Mouse (Mus musculus) Patski (cell line): ENCODE measurements around the gene Idnk. TPM values are rescaled to one million over a fixed set of nuclear protein-coding genes. Genes with fewer than 3 reads are reported as not detected.

ENCODE experiments used
- ATAC-seq: fragments of 100-300 bp; one replicate; pipeline ENCODE4 v1.8.0; 2021
- CTCF ChIA-PET: fragments of 350-600 bp; sonication (Branson Sonifier 250); formaldehyde crosslinking; loops from one replicate; lab custom pipeline; 2022; ENCODE audit warnings: inconsistent platforms; lab: Charles Lee
- POLR2A ChIA-PET: fragments of 350-600 bp; sonication (Branson Sonifier 250); formaldehyde crosslinking; loops from one replicate; lab custom pipeline; 2022; ENCODE audit warnings: antibody characterized with exemption, inconsistent platforms; lab: Charles Lee
- DNase-seq: peaks from one replicate; pipeline ENCODE4 v3.0.0-alpha.2; 2011; ENCODE audit warnings: low read depth, low spot score
- H3K27me3 ChIP-seq: fragments of 371-371 bp; one replicate; pipeline ENCODE4 v1.5.1; 2021
- CTCF ChIP-seq: fragments of 100-300 bp; IDR thresholded peaks from one replicate; pipeline ENCODE4 v1.5.1; 2021
- in situ Hi-C: fragments of 300-500 bp; cut with MboI; formaldehyde crosslinking; loops from 3 replicates; pipeline ENCODE4 v1.11.1; 2018; ENCODE audit warnings: low pct_unique_long_range_greater_than_20kb, mixed read lengths
- polyA plus RNA-seq: library from polyadenylated mRNA; unstranded; gene quantifications from one replicate; pipeline ENCODE4 v1.2.3, GENCODE M21; 2021

Gene Idnk
- polyA plus RNA-seq, 1 experiment from 2014 or later: 29.4 TPM

- no peaks in the 10 kb centered on the region for H3K27me3 ChIP-seq
- in situ Hi-C loops: no loop called here
- ATAC-seq (peak; percentile 70), DNase-seq (no peak)
- POLR2A ChIA-PET: interaction anchor here (1.1 kb wide), 1 partner anchor 101 kb away, joined by 3 read pairs; no protein-coding TSS in a partner anchor
- no peak for TF ChIP-seq CTCF
- CTCF ChIA-PET: interaction anchor here (1.9 kb wide), 1 partner anchor 26 kb away, joined by 5 read pairs; no protein-coding TSS in a partner anchor
Measured at GRCm38 (mm10) chr13:58123381-58123780, 34.1 kb upstream of the Idnk start.

GRCm38 (mm10) chr13:58124278-58124677 is 33.2 kb upstream of the Idnk start:
- no peak for DNase-seq
- ChIA-PET CTCF (interaction anchor here (1.0 to 2.1 kb wide), 3 partner anchors 25 to 112 kb away, joined by 3 to 17 read pairs (median 3); no protein-coding TSS in a partner anchor), POLR2A (interaction anchor here (1.4 kb wide), 1 partner anchor 34 kb away, joined by 4 read pairs; no protein-coding TSS in a partner anchor)
- no peak for ATAC-seq
- no peaks in the 10 kb centered on the region for H3K27me3 ChIP-seq
- TF ChIP-seq CTCF: no peak
- in situ Hi-C loops: no loop called here

- TF ChIP-seq CTCF: no peak
- in situ Hi-C loops: no loop called here
- no peaks in the 10 kb centered on the region for H3K27me3 ChIP-seq
- ATAC-seq (no peak), DNase-seq (no peak)
- ChIA-PET POLR2A (interaction anchor here (0.6 to 1.4 kb wide), 2 partner anchors 34 to 124 kb away, joined by 3 to 4 read pairs; no protein-coding TSS in a partner anchor), CTCF (interaction anchor here (1.0 to 2.1 kb wide), 4 partner anchors 24 to 112 kb away, joined by 3 to 17 read pairs (median 3); no protein-coding TSS in a partner anchor)
Measured at GRCm38 (mm10) chr13:58124989-58125388, 32.5 kb upstream of the Idnk start.

GRCm38 (mm10) chr13:58126126-58126525 is 31.3 kb upstream of the Idnk start:
- no peaks in the 10 kb centered on the region for H3K27me3 ChIP-seq
- DNase-seq (no peak), ATAC-seq (no peak)
- in situ Hi-C loops: no loop called here
- no peak for TF ChIP-seq CTCF
- CTCF ChIA-PET: interaction anchor here (0.7 to 2.1 kb wide), 5 partner anchors 9 to 57 kb away, joined by 3 to 17 read pairs (median 4); partner anchors contain the start of gene Idnk
- POLR2A ChIA-PET: interaction anchor here (0.7 kb wide), 1 partner anchor 48 kb away, joined by 3 read pairs; no protein-coding TSS in a partner anchor

- CTCF ChIA-PET: interaction anchor here (1.6 kb wide), 1 partner anchor 10 kb away, joined by 4 read pairs; no protein-coding TSS in a partner anchor
- POLR2A ChIA-PET: interaction anchor here (0.6 to 1.5 kb wide), 2 partner anchors 22 to 105 kb away, joined by 3 to 4 read pairs; no protein-coding TSS in a partner anchor
- H3K27me3 ChIP-seq: no peaks in the 10 kb centered on the region
- no peak for TF ChIP-seq CTCF
- DNase-seq (no peak), ATAC-seq (no peak)
- in situ Hi-C loops: no loop called here
Measured at GRCm38 (mm10) chr13:58126862-58127765, 30.3 kb upstream of the Idnk start.

GRCm38 (mm10) chr13:58127766-58128361 is 29.6 kb upstream of the Idnk start:
- ChIA-PET POLR2A (interaction anchor here (0.6 to 1.5 kb wide), 2 partner anchors 9 to 21 kb away, joined by 3 to 4 read pairs; no protein-coding TSS in a partner anchor), CTCF (interaction anchor here (2.3 kb wide), 1 partner anchor 21 kb away, joined by 8 read pairs; no protein-coding TSS in a partner anchor)
- DNase-seq: no peak
- no peaks in the 10 kb centered on the region for H3K27me3 ChIP-seq
- no peak for TF ChIP-seq CTCF
- peak; percentile 6 for ATAC-seq
- in situ Hi-C loops: no loop called here

- ATAC-seq: peak; percentile 63
- no peak for TF ChIP-seq CTCF
- no peak for DNase-seq
- in situ Hi-C loops: no loop called here
- ChIA-PET POLR2A (interaction anchor here (0.5 to 1.5 kb wide), 3 partner anchors 8 to 262 kb away, joined by 3 to 4 read pairs (median 4); no protein-coding TSS in a partner anchor), CTCF (interaction anchor here (2.3 kb wide), 1 partner anchor 21 kb away, joined by 8 read pairs; no protein-coding TSS in a partner anchor)
- no peaks in the 10 kb centered on the region for H3K27me3 ChIP-seq
Measured at GRCm38 (mm10) chr13:58128396-58128767, 29.1 kb upstream of the Idnk start, which contains the start of gene Hnrnpa0. TSS of gene Hnrnpa0 (minus strand) at chr13:58128556.

- ChIA-PET POLR2A (interaction anchor here (0.5 kb wide), 1 partner anchor 261 kb away, joined by 4 read pairs; no protein-coding TSS in a partner anchor), CTCF (interaction anchor here (2.3 kb wide), 1 partner anchor 20 kb away, joined by 8 read pairs; no protein-coding TSS in a partner anchor)
- no peak for DNase-seq
- TF ChIP-seq CTCF: no peak
- peak; percentile 93 for ATAC-seq
- in situ Hi-C loops: no loop called here
- no peaks in the 10 kb centered on the region for H3K27me3 ChIP-seq
Measured at GRCm38 (mm10) chr13:58128768-58129671, 28.4 kb upstream of the Idnk start.

- ChIA-PET CTCF (interaction anchor here (2.3 kb wide), 1 partner anchor 19 kb away, joined by 8 read pairs; no protein-coding TSS in a partner anchor), POLR2A (interaction anchor here (0.6 kb wide), 1 partner anchor 38 kb away, joined by 4 read pairs; no protein-coding TSS in a partner anchor)
- no peak for DNase-seq
- no peaks in the 10 kb centered on the region for H3K27me3 ChIP-seq
- in situ Hi-C loops: no loop called here
- no peak for ATAC-seq
- TF ChIP-seq CTCF: no peak
Measured at GRCm38 (mm10) chr13:58129687-58130246, 27.7 kb upstream of the Idnk start.
